Mouse (Mus musculus): Measurements from ENCODE around the gene 4930404N11Rik. TPM values are rescaled to one million over a fixed set of nuclear protein-coding genes. Genes with fewer than 3 reads are reported as not detected.
A peak's percentile ranks its signal among the peaks of the same experiment; 100 is the strongest.

The 4930404N11Rik gene
- polyA plus RNA-seq, 1 experiment from 2014 or later, result 0.45 TPM

- H3K4me1 ChIP-seq (replicated peaks; ENCODE audit: insufficient read depth, low read length), result 0 out of 2 replicates have a peak, but pooled peaks cover 13% of the 10 kb centered on the region
- ATAC-seq (replicated peaks; ENCODE audit: low FRiP score, low read depth), result no peak
These were observed 21.0 kb downstream of the 4930404N11Rik start for GRCm38 (mm10) chr10:81344421-81345161.

GRCm38 (mm10) chr10:81342686-81343505 is 22.7 kb downstream of the 4930404N11Rik start, which contains the start of gene Gipc3:
Gene Gipc3 (minus strand): TSS chr10:81343266.
- peak within 1 kb of the TSS; percentile 37 for H3K4me3 ChIP-seq (replicated peaks; ENCODE audit: low read depth, low read length)
- H3K27me3 ChIP-seq (ENCODE audit: insufficient read depth, low read length), result 0 out of 2 replicates have a peak, but pooled peaks cover 18% of the 10 kb centered on the region
- H3K9me3 ChIP-seq (replicated peaks; ENCODE audit: low read length), result no peaks in the 10 kb centered on the region
- ATAC-seq (replicated peaks; ENCODE audit: low FRiP score, low read depth) (no peak), DNase-seq (ENCODE audit: low spot score) (no peak)
- H3K27ac ChIP-seq, result no peak within 1 kb of the TSS
- 4% methylated on average over 56 of the region's 67 CpGs for WGBS
- H3K4me1 ChIP-seq (replicated peaks; ENCODE audit: insufficient read depth, low read length), result 0 out of 2 replicates have a peak, but pooled peaks cover 4% of the 10 kb centered on the region
- peak within 1 kb of the TSS; percentile 74 for H3K4me2 ChIP-seq (ENCODE audit: low read length)
- H3K36me3 ChIP-seq (ENCODE audit: insufficient read depth, low read length), result no peaks in the 10 kb centered on the region
- H3K9ac ChIP-seq (ENCODE audit: low read depth, low read length), result peak within 1 kb of the TSS; percentile 49
- no peak for TF ChIP-seq CTCF (IDR thresholded peaks at IDR 0.05; ENCODE audit: low read depth)

More at GRCm38 (mm10) chr10:81344421-81345161, 21.0 kb downstream of the 4930404N11Rik start:
- H3K27me3 ChIP-seq (ENCODE audit: insufficient read depth, low read length), result 0 out of 2 replicates have a peak, but pooled peaks cover 18% of the 10 kb centered on the region
- no peak overlapping the region for H3K4me2 ChIP-seq (ENCODE audit: low read length)
- peak; percentile 63 for TF ChIP-seq CTCF (IDR thresholded peaks at IDR 0.05; ENCODE audit: low read depth)
- H3K4me3 ChIP-seq (replicated peaks; ENCODE audit: low read depth, low read length), result no peak overlapping the region
- H3K9ac ChIP-seq (ENCODE audit: low read depth, low read length), result no peak overlapping the region
- H3K36me3 ChIP-seq (ENCODE audit: insufficient read depth, low read length), result no peaks in the 10 kb centered on the region
- 50% methylated on average over 8 of the region's 8 CpGs for WGBS
- H3K9me3 ChIP-seq (replicated peaks; ENCODE audit: low read length), result no peaks in the 10 kb centered on the region
- H3K27ac ChIP-seq, result no peak overlapping the region
- DNase-seq (ENCODE audit: low spot score), result no peak

GRCm38 (mm10) chr10:81341333-81341949 is 24.2 kb downstream of the 4930404N11Rik start:
- DNase-seq (ENCODE audit: low spot score), result peak; percentile 78
- peak; percentile 85 for TF ChIP-seq CTCF (IDR thresholded peaks at IDR 0.05; ENCODE audit: low read depth)
- H3K4me3 ChIP-seq (replicated peaks; ENCODE audit: low read depth, low read length), result no peak overlapping the region
- no peak for ATAC-seq (replicated peaks; ENCODE audit: low FRiP score, low read depth)
- H3K9me3 ChIP-seq (replicated peaks; ENCODE audit: low read length), result no peaks in the 10 kb centered on the region
- 0 out of 2 replicates have a peak, but pooled peaks cover 1% of the 10 kb centered on the region for H3K4me1 ChIP-seq (replicated peaks; ENCODE audit: insufficient read depth, low read length)
- H3K27me3 ChIP-seq (ENCODE audit: insufficient read depth, low read length), result 0 out of 2 replicates have a peak, but pooled peaks cover 18% of the 10 kb centered on the region
- H3K4me2 ChIP-seq (ENCODE audit: low read length), result no peak overlapping the region
- 35% methylated on average over 16 of the region's 16 CpGs for WGBS
- no peak overlapping the region for H3K27ac ChIP-seq
- no peaks in the 10 kb centered on the region for H3K36me3 ChIP-seq (ENCODE audit: insufficient read depth, low read length)
- H3K9ac ChIP-seq (ENCODE audit: low read depth, low read length), result no peak overlapping the region

- Histone ChIP-seq H3K36me3 (ENCODE audit: insufficient read depth, low read length) (no peaks in the 10 kb centered on the region), H3K4me1 (replicated peaks; ENCODE audit: insufficient read depth, low read length) (0 out of 2 replicates have a peak, but pooled peaks cover 8% of the 10 kb centered on the region), H3K9ac (ENCODE audit: low read depth, low read length) (no peak overlapping the region), H3K27me3 (ENCODE audit: insufficient read depth, low read length) (0 out of 2 replicates have a peak, but pooled peaks cover 18% of the 10 kb centered on the region), H3K9me3 (replicated peaks; ENCODE audit: low read length) (no peaks in the 10 kb centered on the region), H3K4me3 (replicated peaks; ENCODE audit: low read depth, low read length) (no peak overlapping the region), H3K4me2 (ENCODE audit: low read length) (no peak overlapping the region), H3K27ac (no peak overlapping the region)
- TF ChIP-seq CTCF (IDR thresholded peaks at IDR 0.05; ENCODE audit: low read depth), result no peak
- 47% methylated on average over 17 of the region's 17 CpGs for WGBS
- DNase-seq (ENCODE audit: low spot score) (no peak), ATAC-seq (replicated peaks; ENCODE audit: low FRiP score, low read depth) (no peak)
These were observed 24.9 kb downstream of the 4930404N11Rik start for GRCm38 (mm10) chr10:81340551-81341332.

GRCm38 (mm10) chr10:81336558-81336957 is 29.1 kb downstream of the 4930404N11Rik start:
- DNase-seq (ENCODE audit: low spot score), result no peak
- no peak for ATAC-seq (replicated peaks; ENCODE audit: low FRiP score, low read depth)
- TF ChIP-seq CTCF (IDR thresholded peaks at IDR 0.05; ENCODE audit: low read depth), result no peak
- WGBS, result 80% methylated on average over 4 of the region's 4 CpGs
- Histone ChIP-seq H3K4me3 (replicated peaks; ENCODE audit: low read depth, low read length) (no peak overlapping the region), H3K36me3 (ENCODE audit: insufficient read depth, low read length) (no peaks in the 10 kb centered on the region), H3K9ac (ENCODE audit: low read depth, low read length) (no peak overlapping the region), H3K27me3 (ENCODE audit: insufficient read depth, low read length) (no peaks in the 10 kb centered on the region), H3K9me3 (replicated peaks; ENCODE audit: low read length) (no peaks in the 10 kb centered on the region), H3K27ac (peak overlapping the region; percentile 66), H3K4me2 (ENCODE audit: low read length) (no peak overlapping the region), H3K4me1 (replicated peaks; ENCODE audit: insufficient read depth, low read length) (peaks cover 20% of the 10 kb centered on the region; the same call in 1 of the 2 replicates)
